Mouse (Mus musculus): Measurements from ENCODE around the gene Fam69b. TPM values are rescaled to one million over a fixed set of nuclear protein-coding genes. Genes with fewer than 3 reads are reported as not detected.
"Not testable (repeated sequence)": the region's sequence is repeated elsewhere in the genome, so short reads cannot be mapped to it uniquely, and the experiment has no call there.

Gene Fam69b
- total RNA-seq, 4 experiments from 2014 or later: 66.1 to 70.8 (median 68.5) TPM

DNA sequence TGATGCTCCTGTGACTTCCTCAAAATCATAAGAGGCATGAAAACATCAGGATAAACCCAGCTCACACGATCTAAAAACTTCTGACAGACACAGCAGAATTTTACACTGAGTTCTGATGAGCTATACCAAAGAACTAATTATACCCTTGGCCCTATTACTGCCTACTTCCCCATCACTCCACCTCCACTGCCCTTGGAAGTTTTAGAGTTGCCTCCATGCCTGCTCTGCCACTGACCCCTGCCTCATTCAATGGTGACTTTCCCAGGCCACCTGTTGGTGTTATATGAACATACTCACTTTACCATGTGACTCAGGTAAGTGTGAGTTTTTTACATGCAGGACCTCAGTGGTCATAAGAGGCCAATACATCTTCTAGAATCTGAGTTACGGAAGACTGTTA, 29.2 kb downstream of the Fam69b start:
- no peak for DNase-seq (ENCODE audit: low spot score in 2 of 2)

DNA sequence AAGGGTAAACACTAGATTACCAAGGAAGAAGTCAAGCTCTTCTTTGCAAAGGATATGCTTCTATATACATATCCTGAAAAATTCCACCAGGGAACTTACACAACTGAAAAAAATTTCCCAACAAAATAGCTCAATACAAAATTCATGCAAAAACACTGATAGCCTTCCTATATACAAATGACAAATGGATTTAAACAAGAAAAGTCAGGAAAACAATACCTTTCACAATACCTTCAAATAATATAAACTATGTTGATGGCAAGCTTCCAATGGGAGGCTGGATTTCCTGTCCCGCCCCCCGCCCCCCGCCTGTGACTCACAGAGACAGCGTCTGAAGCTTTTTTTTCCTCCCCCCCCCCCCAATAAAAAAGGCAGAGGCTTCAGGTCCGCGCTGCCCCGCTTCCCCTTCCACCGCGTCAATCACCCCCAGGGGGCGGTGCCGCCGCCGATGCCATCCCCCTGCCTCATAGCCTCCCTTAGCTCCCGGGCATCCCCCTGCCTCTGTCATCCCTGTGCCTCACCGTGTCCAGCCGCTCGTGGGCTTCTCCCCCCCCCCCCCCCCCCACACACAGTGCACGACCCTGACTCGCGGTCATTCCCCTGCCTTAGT, 33.0 kb downstream of the Fam69b start:
- no peak for DNase-seq (ENCODE audit: low spot score in 2 of 2)

GRCm38 (mm10) chr2:26661768-26662508, 33.7 kb downstream of the Fam69b start:
- no peak for DNase-seq (ENCODE audit: low spot score in 2 of 2)

DNA sequence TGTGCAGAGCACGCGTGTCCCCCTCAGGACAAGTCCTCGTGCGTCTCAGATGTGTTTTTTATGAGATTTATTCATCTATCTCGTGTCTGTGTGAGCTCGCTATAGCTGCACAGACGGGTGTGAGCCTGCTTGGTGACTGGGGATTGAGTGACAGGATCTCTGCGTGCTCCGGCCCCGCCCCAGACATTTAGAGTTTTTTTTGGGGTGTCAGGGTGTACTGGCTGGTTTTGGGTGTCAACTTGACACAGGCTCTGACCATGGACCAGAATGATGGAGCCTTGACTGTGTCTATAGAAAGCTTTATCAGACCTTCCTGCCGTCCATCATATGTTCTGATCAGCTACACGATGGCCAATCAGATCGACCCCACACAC, 34.2 kb downstream of the Fam69b start:
- DNase-seq (ENCODE audit: low spot score in 2 of 2): no peak

GRCm38 (mm10) chr2:26663112-26663511, 34.9 kb downstream of the Fam69b start:
- DNase-seq (ENCODE audit: low spot score in 2 of 2): no peak

DNA sequence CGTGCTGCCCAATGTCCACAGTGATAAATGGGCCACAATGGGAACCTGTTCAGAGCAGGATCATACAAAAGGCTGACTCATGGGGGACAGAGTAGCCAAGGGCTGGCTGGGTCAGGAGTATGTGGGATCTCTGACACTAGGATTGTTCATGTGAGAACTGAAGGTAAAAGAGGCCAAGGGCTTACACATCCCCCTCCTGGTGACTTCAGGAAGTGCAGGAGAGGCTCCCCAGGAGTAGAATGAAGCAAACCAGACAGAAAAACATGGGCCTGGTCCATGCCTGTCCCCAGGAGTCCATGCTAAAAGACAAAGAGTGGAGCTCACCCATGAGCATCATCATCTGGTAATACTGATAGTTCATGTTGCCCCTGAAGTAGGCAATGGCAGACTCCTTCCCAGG, 35.3 kb downstream of the Fam69b start:
- not testable (repeated sequence) for DNase-seq (ENCODE audit: low spot score in 2 of 2)

- no peak for DNase-seq (ENCODE audit: low spot score in 2 of 2)
Measured at GRCm38 (mm10) chr2:26668746-26669145, 40.5 kb downstream of the Fam69b start.

GRCm38 (mm10) chr2:26671182-26671581, 42.9 kb downstream of the Fam69b start, which contains the start of gene Lcn4:
TSS of gene Lcn4 (minus strand) at chr2:26671282.
- DNase-seq (ENCODE audit: low spot score in 2 of 2): no peak

Small RNA genes lying within 50 kb of the gene (microRNA-seq; reads per million reads assigned to microRNA genes)
- gene Mir126a (0 to 0.64 reads per million in 2 experiments), gene Mir126b (0 reads per million in 2 experiments)

Other genes starting within 250 kb of the Fam69b start
- gene Snapc4, start 247.8 kb upstream of the Fam69b start, total RNA-seq (2022): 10 to 100 TPM; 72.9 to 86.2 (median 82.1) TPM
- 100 to 1,000 TPM; 125 to 165 (median 148) TPM for gene Entr1, start 239.1 kb upstream of the Fam69b start, total RNA-seq (2022)
- 10 to 100 TPM; 87.2 to 97.4 (median 91.3) TPM for gene Pmpca, start 239.1 kb upstream of the Fam69b start, total RNA-seq (2022)
- 10 to 100 TPM; 23.9 to 27.9 (median 25.8) TPM for gene Inpp5e, start 219.3 kb upstream of the Fam69b start, total RNA-seq (2022)
- 10 to 100 TPM; 48.2 to 56.5 (median 54.5) TPM for gene Sec16a, start 183.2 kb upstream of the Fam69b start, total RNA-seq (2022)
- 10 to 100 TPM; 31.0 to 36.2 (median 34.2) TPM for gene Notch1, start 111.8 kb upstream of the Fam69b start, total RNA-seq (2022)
- 10 to 100 TPM; 62.4 to 90.7 (median 72.7) TPM for gene Egfl7, start 48.4 kb upstream of the Fam69b start, total RNA-seq (2022)
- gene Gm20532, start 41.8 kb upstream of the Fam69b start, total RNA-seq (2022): not detected
- gene Agpat2, start 24.0 kb upstream of the Fam69b start, total RNA-seq (2022): 1 to 10 TPM; 1.1 to 4.9 (median 3.7) TPM
- gene Lcn4, start 42.8 kb downstream of the Fam69b start, total RNA-seq (2022): not detected
- not detected for gene Abo, start 236.5 kb downstream of the Fam69b start, total RNA-seq (2022)

Measured in layer of hippocampus, adult 8-10 months (tissue).